Mouse (Mus musculus) cortical plate, adult 2 months (tissue): ENCODE measurements around the gene Tmprss6. TPM values are rescaled to one million over a fixed set of nuclear protein-coding genes. Genes with fewer than 3 reads are reported as not detected.

Source experiments
- H3K27ac ChIP-seq: fragments of 200-500 bp; 2 replicates; pipeline ENCODE4 v1.5.1; 2012; ENCODE audit warnings: low read length, control low read depth, inconsistent platforms; ENCODE audit not compliant: insufficient read depth
- H3K4me1 ChIP-seq: fragments of 200-500 bp; 2 replicates; pipeline ENCODE4 v1.6.1; 2011; ENCODE audit warnings: low read length; ENCODE audit not compliant: control insufficient read depth, insufficient read depth
- H3K4me3 ChIP-seq: fragments of 200-500 bp; 2 replicates; pipeline ENCODE4 v1.5.1; 2011; ENCODE audit warnings: mild to moderate bottlenecking, low read length, control low read depth; ENCODE audit not compliant: insufficient read depth
- CTCF ChIP-seq: fragments of 200-500 bp; IDR thresholded peaks from 2 replicates; pipeline ENCODE4 v1.5.1; 2011; ENCODE audit warnings: mild to moderate bottlenecking, control low read depth, low read length; ENCODE audit not compliant: insufficient read depth; ENCODE audit errors: extremely low read depth
- POLR2A ChIP-seq: fragments of 200-500 bp; IDR thresholded peaks from 2 replicates; pipeline ENCODE4 v1.6.1; 2011; ENCODE audit warnings: mild to moderate bottlenecking, low read length, control low read depth; ENCODE audit not compliant: insufficient read depth; ENCODE audit errors: extremely low read depth
- polyA plus RNA-seq: library from polyadenylated mRNA; depleted of rRNA; stranded (reverse); fragments of >200 nt; gene quantifications from 2 replicates; pipeline ENCODE4 v1.2.3, GENCODE M21; 2012

Tmprss6 gene
- polyA plus RNA-seq, 1 experiment, result 0.04 TPM

- H3K27ac ChIP-seq, result no peak overlapping the region
- TF ChIP-seq POLR2A (no peak), CTCF (no peak)
- no peak overlapping the region for H3K4me3 ChIP-seq
- no peaks in the 10 kb centered on the region for H3K4me1 ChIP-seq
Observed at GRCm38 (mm10) chr15:78473442-78473841, 5.0 kb upstream of the Tmprss6 start.

- no peak overlapping the region for H3K27ac ChIP-seq
- TF ChIP-seq POLR2A (no peak), CTCF (no peak)
- no peaks in the 10 kb centered on the region for H3K4me1 ChIP-seq
Observed at GRCm38 (mm10) chr15:78471902-78472301, 3.5 kb upstream of the Tmprss6 start.

GRCm38 (mm10) chr15:78470495-78471276 is 2.3 kb upstream of the Tmprss6 start:
- Histone ChIP-seq H3K4me1 (no peaks in the 10 kb centered on the region), H3K27ac (no peak overlapping the region), H3K4me3 (no peak overlapping the region)
- no peak for TF ChIP-seq POLR2A
- no peak for TF ChIP-seq CTCF

More at GRCm38 (mm10) chr15:78471902-78472301, 3.5 kb upstream of the Tmprss6 start:
- no peak overlapping the region for H3K4me3 ChIP-seq

DNA sequence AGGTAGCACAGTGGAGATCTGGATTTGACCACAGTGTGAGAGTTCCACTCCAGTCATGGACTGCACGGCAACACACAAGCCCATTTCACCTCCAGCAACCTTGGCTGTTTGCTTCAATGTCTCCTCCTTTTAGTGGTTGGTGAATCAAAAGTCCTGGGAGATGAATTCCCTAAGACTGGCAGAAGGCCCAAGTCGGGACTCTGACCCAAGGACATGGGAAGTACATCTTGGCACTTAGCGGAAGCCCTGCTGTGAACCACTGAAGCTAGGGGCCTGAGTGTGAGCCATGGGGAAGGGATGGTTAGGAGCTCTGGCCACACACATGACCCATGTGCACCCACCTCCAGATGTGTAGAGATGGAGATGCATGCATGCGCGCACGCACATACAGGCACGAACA is 864 bp downstream of the Tmprss6 start:
- no peak overlapping the region for H3K4me3 ChIP-seq
- H3K4me1 ChIP-seq, result no peaks in the 10 kb centered on the region
- no peak for TF ChIP-seq POLR2A
- TF ChIP-seq CTCF, result no peak
- no peak overlapping the region for H3K27ac ChIP-seq

GRCm38 (mm10) chr15:78466809-78467208 is 1.6 kb downstream of the Tmprss6 start:
- H3K4me3 ChIP-seq, result no peak overlapping the region
- H3K4me1 ChIP-seq, result no peaks in the 10 kb centered on the region
- TF ChIP-seq CTCF (no peak), POLR2A (no peak)
- H3K27ac ChIP-seq, result no peak overlapping the region

- Histone ChIP-seq H3K27ac (no peak overlapping the region), H3K4me1 (no peaks in the 10 kb centered on the region), H3K4me3 (no peak overlapping the region)
- no peak for TF ChIP-seq POLR2A
- no peak for TF ChIP-seq CTCF
Observed at GRCm38 (mm10) chr15:78462981-78463380, 5.5 kb downstream of the Tmprss6 start.

DNA sequence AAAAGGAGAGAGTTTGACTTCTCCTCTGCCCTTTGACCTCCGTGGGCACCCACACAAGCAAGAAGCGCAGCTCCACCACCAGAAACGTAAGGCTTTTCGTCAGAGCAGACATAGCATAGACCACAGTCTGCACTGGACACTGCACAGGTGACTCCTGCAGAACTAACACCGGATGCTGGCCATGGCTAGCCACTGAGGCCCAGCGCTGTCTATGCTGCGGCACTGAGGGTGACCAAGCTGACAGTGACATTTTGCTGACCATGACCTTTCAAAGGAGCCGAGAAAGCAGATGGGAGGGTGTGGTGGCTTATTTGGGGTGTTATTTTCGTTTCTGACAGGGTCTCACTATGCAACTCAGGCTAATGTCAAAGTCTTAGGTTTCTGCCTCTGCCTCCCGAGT is 11.2 kb downstream of the Tmprss6 start:
- no peak overlapping the region for H3K27ac ChIP-seq
- H3K4me3 ChIP-seq, result no peak overlapping the region
- no peaks in the 10 kb centered on the region for H3K4me1 ChIP-seq
- TF ChIP-seq POLR2A, result no peak
- TF ChIP-seq CTCF, result no peak

DNA sequence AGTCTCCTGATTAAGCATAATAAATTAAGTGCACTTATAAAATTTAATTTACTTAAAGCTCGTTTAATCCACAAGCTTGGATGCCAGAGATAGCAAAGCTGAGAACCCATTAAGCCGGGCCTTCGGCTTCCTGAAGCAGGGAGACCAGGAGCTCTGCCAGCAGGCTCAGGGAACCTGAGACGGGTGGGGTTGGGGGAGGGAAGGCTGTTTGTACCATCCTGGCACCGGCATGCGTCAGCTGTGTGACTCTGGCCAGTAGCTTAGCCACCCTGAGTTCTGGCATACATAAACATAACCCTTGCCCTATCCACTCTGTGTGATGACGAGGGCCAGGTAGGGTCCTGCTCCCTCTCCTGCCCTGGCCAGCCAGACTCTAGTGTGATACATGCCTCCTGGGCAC is 12.4 kb downstream of the Tmprss6 start:
- H3K4me1 ChIP-seq, result no peaks in the 10 kb centered on the region
- H3K4me3 ChIP-seq, result no peak overlapping the region
- no peak overlapping the region for H3K27ac ChIP-seq
- TF ChIP-seq POLR2A (no peak), CTCF (no peak)

- Histone ChIP-seq H3K4me3 (no peak overlapping the region), H3K4me1 (no peaks in the 10 kb centered on the region), H3K27ac (no peak overlapping the region)
- TF ChIP-seq CTCF, result no peak
- TF ChIP-seq POLR2A, result no peak
Observed at GRCm38 (mm10) chr15:78455168-78455567, 13.3 kb downstream of the Tmprss6 start.

- Histone ChIP-seq H3K27ac (no peak overlapping the region), H3K4me1 (no peaks in the 10 kb centered on the region), H3K4me3 (no peak overlapping the region)
- TF ChIP-seq CTCF, result no peak
- TF ChIP-seq POLR2A, result no peak
Observed at GRCm38 (mm10) chr15:78452929-78453328, 15.5 kb downstream of the Tmprss6 start.
